Mouse (Mus musculus) liver, embryonic 13.5 days (tissue): ENCODE measurements around the gene Fbxl18. TPM values are rescaled to one million over a fixed set of nuclear protein-coding genes. Genes with fewer than 3 reads are reported as not detected.

Experiments used
- ATAC-seq: fragments of 200-750 bp; cut with Nextera tagmentation; 2 replicates; pipeline ENCODE4 v1.8.0; 2017; ENCODE audit warnings: low read depth, mild to moderate bottlenecking, moderate number of reproducible peaks, moderate library complexity
- DNase-seq: peaks from one replicate; pipeline ENCODE4 v3.0.0; 2022
- H3K27ac ChIP-seq: fragments of 300-500 bp; sonication (generic); 2 replicates; pipeline ENCODE4 v1.5.1; 2015; ENCODE audit warnings: moderate library complexity, mild to moderate bottlenecking, inconsistent platforms
- H3K27me3 ChIP-seq: fragments of 300-500 bp; sonication (generic); 2 replicates; pipeline ENCODE4 v1.6.1; 2015; ENCODE audit warnings: mild to moderate bottlenecking, inconsistent platforms
- H3K36me3 ChIP-seq: fragments of 300-500 bp; sonication (generic); 2 replicates; pipeline ENCODE4 v1.6.1; 2015; ENCODE audit warnings: mild to moderate bottlenecking, inconsistent platforms
- H3K4me1 ChIP-seq: fragments of 300-500 bp; sonication (generic); replicated peaks from 2 replicates; pipeline ENCODE4 v1.6.1; 2015; ENCODE audit warnings: inconsistent platforms
- H3K4me2 ChIP-seq: fragments of 300-500 bp; sonication (generic); 2 replicates; pipeline ENCODE4 v1.6.1; 2015; ENCODE audit warnings: inconsistent platforms, mild to moderate bottlenecking, moderate library complexity
- H3K4me3 ChIP-seq: fragments of 300-500 bp; sonication (generic); replicated peaks from 2 replicates; pipeline ENCODE4 v1.5.1; 2015; ENCODE audit warnings: mild to moderate bottlenecking, inconsistent platforms
- H3K9ac ChIP-seq: fragments of 300-500 bp; sonication (generic); 2 replicates; pipeline ENCODE4 v1.6.1; 2015; ENCODE audit warnings: mild to moderate bottlenecking, inconsistent platforms
- H3K9me3 ChIP-seq: fragments of 300-500 bp; sonication (generic); replicated peaks from 2 replicates; pipeline ENCODE4 v1.6.1; 2016; ENCODE audit warnings: inconsistent platforms
- WGBS: fragments of 180-500 bp; shearing (Covaris S2); methylation state at CpG from one replicate; pipeline ENCODE4 v1.1.7; 2015; ENCODE audit not compliant: insufficient replicate concordance; 5-methylcytosine and 5-hydroxymethylcytosine counted together
- polyA plus RNA-seq: library from polyadenylated mRNA; unstranded; fragments of >200 nt; fragmentation: Nextera tagmentation; extraction: Ambion mirVana; gene quantifications from 2 replicates; pipeline ENCODE4 v1.2.1, GENCODE M21; 2015

Gene Fbxl18
- polyA plus RNA-seq, 1 experiment from 2014 or later, result 3.7 TPM

GRCm38 (mm10) chr5:142856408-142856807, 38.8 kb downstream of the Fbxl18 start:
- Histone ChIP-seq H3K9me3 (0 out of 2 replicates have a peak, but pooled peaks cover 4% of the 10 kb centered on the region), H3K4me2 (no peak overlapping the region), H3K4me1 (peaks cover 22% of the 10 kb centered on the region), H3K36me3 (no peaks in the 10 kb centered on the region), H3K27ac (no peak overlapping the region), H3K27me3 (peaks cover 10% of the 10 kb centered on the region; the same call in 1 of the 2 replicates), H3K9ac (no peak overlapping the region), H3K4me3 (no peak overlapping the region)
- 68% methylated on average over 4 of the region's 4 CpGs for WGBS
- ATAC-seq (no peak), DNase-seq (no peak)

- WGBS, result 66% methylated on average over 10 of the region's 10 CpGs
- H3K4me3 ChIP-seq, result no peak overlapping the region
- no peak overlapping the region for H3K4me2 ChIP-seq
- 0 out of 2 replicates have a peak, but pooled peaks cover 4% of the 10 kb centered on the region for H3K9me3 ChIP-seq
- peak; percentile 29 for DNase-seq
- no peak overlapping the region for H3K9ac ChIP-seq
- ATAC-seq, result no peak
- no peak overlapping the region for H3K27ac ChIP-seq
- no peaks in the 10 kb centered on the region for H3K36me3 ChIP-seq
- H3K4me1 ChIP-seq, result peaks cover 22% of the 10 kb centered on the region
- H3K27me3 ChIP-seq, result peaks cover 10% of the 10 kb centered on the region; the same call in 1 of the 2 replicates
Measured at GRCm38 (mm10) chr5:142854877-142855276, 40.3 kb downstream of the Fbxl18 start.

- 38% methylated on average over 6 of the region's 6 CpGs for WGBS
Measured at GRCm38 (mm10) chr5:142853585-142853984, 41.6 kb downstream of the Fbxl18 start.

GRCm38 (mm10) chr5:142851681-142852049, 43.6 kb downstream of the Fbxl18 start:
- Histone ChIP-seq H3K4me1 (peaks cover 13% of the 10 kb centered on the region), H3K27ac (no peak overlapping the region), H3K27me3 (no peaks in the 10 kb centered on the region), H3K9ac (no peak overlapping the region), H3K4me2 (no peak overlapping the region), H3K9me3 (0 out of 2 replicates have a peak, but pooled peaks cover 4% of the 10 kb centered on the region), H3K36me3 (no peaks in the 10 kb centered on the region), H3K4me3 (no peak overlapping the region)
- DNase-seq, result no peak
- ATAC-seq, result no peak
- WGBS, result 54% methylated on average over 5 of the region's 5 CpGs

More at GRCm38 (mm10) chr5:142853585-142853984, 41.6 kb downstream of the Fbxl18 start:
- ATAC-seq, result peak; percentile 71
- 0 out of 2 replicates have a peak, but pooled peaks cover 4% of the 10 kb centered on the region for H3K9me3 ChIP-seq
- H3K4me2 ChIP-seq, result no peak overlapping the region
- H3K27me3 ChIP-seq, result peaks cover 7% of the 10 kb centered on the region; the same call in 1 of the 2 replicates
- H3K36me3 ChIP-seq, result no peaks in the 10 kb centered on the region
- peaks cover 22% of the 10 kb centered on the region for H3K4me1 ChIP-seq
- no peak overlapping the region for H3K27ac ChIP-seq
- DNase-seq, result peak; percentile 19
- H3K9ac ChIP-seq, result no peak overlapping the region
- no peak overlapping the region for H3K4me3 ChIP-seq

GRCm38 (mm10) chr5:142850916-142851680, 44.1 kb downstream of the Fbxl18 start:
- 61% methylated on average over 7 of the region's 7 CpGs for WGBS
- Histone ChIP-seq H3K4me3 (no peak overlapping the region), H3K4me2 (no peak overlapping the region), H3K27me3 (no peaks in the 10 kb centered on the region), H3K36me3 (no peaks in the 10 kb centered on the region), H3K27ac (no peak overlapping the region), H3K9ac (no peak overlapping the region), H3K4me1 (peaks cover 13% of the 10 kb centered on the region), H3K9me3 (no peaks in the 10 kb centered on the region)
- ATAC-seq (no peak), DNase-seq (no peak)

- ATAC-seq, result no peak
- Histone ChIP-seq H3K9me3 (no peaks in the 10 kb centered on the region), H3K9ac (no peak overlapping the region), H3K4me2 (no peak overlapping the region), H3K27me3 (no peaks in the 10 kb centered on the region), H3K36me3 (no peaks in the 10 kb centered on the region), H3K4me1 (peaks cover 13% of the 10 kb centered on the region), H3K4me3 (no peak overlapping the region), H3K27ac (no peak overlapping the region)
- DNase-seq, result no peak
- WGBS, result 65% methylated on average over 9 of the region's 9 CpGs
Measured at GRCm38 (mm10) chr5:142850476-142850875, 44.7 kb downstream of the Fbxl18 start.

- DNase-seq (no peak), ATAC-seq (no peak)
- no peaks in the 10 kb centered on the region for H3K9me3 ChIP-seq
- H3K9ac ChIP-seq, result no peak overlapping the region
- 74% methylated on average over 7 of the region's 7 CpGs for WGBS
- H3K36me3 ChIP-seq, result no peaks in the 10 kb centered on the region
- no peaks in the 10 kb centered on the region for H3K27me3 ChIP-seq
- no peak overlapping the region for H3K4me3 ChIP-seq
- H3K27ac ChIP-seq, result no peak overlapping the region
- H3K4me1 ChIP-seq, result peaks cover 7% of the 10 kb centered on the region
- H3K4me2 ChIP-seq, result no peak overlapping the region
Measured at GRCm38 (mm10) chr5:142848911-142849310, 46.3 kb downstream of the Fbxl18 start.

GRCm38 (mm10) chr5:142848149-142848548, 47.1 kb downstream of the Fbxl18 start:
- Histone ChIP-seq H3K36me3 (no peaks in the 10 kb centered on the region), H3K27ac (no peak overlapping the region), H3K4me2 (no peak overlapping the region), H3K9ac (no peak overlapping the region), H3K4me1 (no peaks in the 10 kb centered on the region; the same call in 1 of the 2 replicates), H3K27me3 (no peaks in the 10 kb centered on the region), H3K9me3 (no peaks in the 10 kb centered on the region), H3K4me3 (no peak overlapping the region)
- WGBS, result 40% methylated on average over 3 of the region's 3 CpGs
- no peak for ATAC-seq
- no peak for DNase-seq

GRCm38 (mm10) chr5:142844467-142844866, 50.8 kb downstream of the Fbxl18 start:
- H3K4me3 ChIP-seq, result no peak overlapping the region
- ATAC-seq (no peak), DNase-seq (no peak)
- H3K27ac ChIP-seq, result no peak overlapping the region
- no peak overlapping the region for H3K4me2 ChIP-seq
- no peaks in the 10 kb centered on the region for H3K9me3 ChIP-seq
- no peak overlapping the region for H3K9ac ChIP-seq
- H3K27me3 ChIP-seq, result no peaks in the 10 kb centered on the region
- no peaks in the 10 kb centered on the region for H3K4me1 ChIP-seq
- 47% methylated on average over 8 of the region's 8 CpGs for WGBS
- no peaks in the 10 kb centered on the region for H3K36me3 ChIP-seq

- no peak overlapping the region for H3K27ac ChIP-seq
- H3K4me2 ChIP-seq, result no peak overlapping the region
- ATAC-seq (no peak), DNase-seq (no peak)
- 30% methylated on average over 7 of the region's 7 CpGs for WGBS
- H3K4me1 ChIP-seq, result no peaks in the 10 kb centered on the region
- H3K36me3 ChIP-seq, result no peaks in the 10 kb centered on the region
- no peak overlapping the region for H3K4me3 ChIP-seq
- no peaks in the 10 kb centered on the region for H3K27me3 ChIP-seq
- H3K9ac ChIP-seq, result no peak overlapping the region
- no peaks in the 10 kb centered on the region for H3K9me3 ChIP-seq
Measured at GRCm38 (mm10) chr5:142842137-142842642, 53.0 kb downstream of the Fbxl18 start.

- Histone ChIP-seq H3K4me3 (no peak overlapping the region), H3K36me3 (no peaks in the 10 kb centered on the region), H3K9ac (no peak overlapping the region), H3K4me2 (no peak overlapping the region), H3K4me1 (no peaks in the 10 kb centered on the region), H3K27me3 (no peaks in the 10 kb centered on the region), H3K27ac (no peak overlapping the region), H3K9me3 (no peaks in the 10 kb centered on the region)
- WGBS, result 56% methylated on average over 8 of the region's 8 CpGs
- ATAC-seq (no peak), DNase-seq (no peak)
Measured at GRCm38 (mm10) chr5:142841372-142842136, 53.7 kb downstream of the Fbxl18 start.
